Mouse (Mus musculus) thymus, adult 2 months (tissue): ENCODE measurements around the gene Polg2.
"Not testable (repeated sequence)": the region's sequence is repeated elsewhere in the genome, so short reads cannot be mapped to it uniquely, and the experiment has no call there.

Source experiments
- CTCF ChIP-seq: fragments of 200-500 bp; IDR thresholded peaks from 2 replicates; pipeline ENCODE4 v1.5.1; 2012; ENCODE audit warnings: mild to moderate bottlenecking, control low read depth, low read length, moderate library complexity, borderline replicate concordance; ENCODE audit not compliant: control insufficient read depth, poor library complexity, insufficient read depth; ENCODE audit errors: extremely low read depth
- POLR2A ChIP-seq: fragments of 200-500 bp; IDR thresholded peaks from 2 replicates; pipeline ENCODE4 v1.6.1; 2012; ENCODE audit warnings: mild to moderate bottlenecking, low read length, control low read depth, moderate library complexity; ENCODE audit not compliant: control insufficient read depth, poor library complexity, insufficient read depth; ENCODE audit errors: extremely low read depth

GRCm38 (mm10) chr11:106740724-106741123, 38.6 kb downstream of the Polg2 start:
- not testable (repeated sequence) for TF ChIP-seq CTCF, POLR2A
